Mouse (Mus musculus): ENCODE results near the gene Pabpn1l. TPM values are rescaled to one million over a fixed set of nuclear protein-coding genes. Genes with fewer than 3 reads are reported as not detected.
"Not testable (repeated sequence)": the region's sequence is repeated elsewhere in the genome, so short reads cannot be mapped to it uniquely, and the experiment has no call there.

The Pabpn1l gene
- polyA plus RNA-seq, 1 experiment from 2014 or later, result 0.35 TPM

DNA sequence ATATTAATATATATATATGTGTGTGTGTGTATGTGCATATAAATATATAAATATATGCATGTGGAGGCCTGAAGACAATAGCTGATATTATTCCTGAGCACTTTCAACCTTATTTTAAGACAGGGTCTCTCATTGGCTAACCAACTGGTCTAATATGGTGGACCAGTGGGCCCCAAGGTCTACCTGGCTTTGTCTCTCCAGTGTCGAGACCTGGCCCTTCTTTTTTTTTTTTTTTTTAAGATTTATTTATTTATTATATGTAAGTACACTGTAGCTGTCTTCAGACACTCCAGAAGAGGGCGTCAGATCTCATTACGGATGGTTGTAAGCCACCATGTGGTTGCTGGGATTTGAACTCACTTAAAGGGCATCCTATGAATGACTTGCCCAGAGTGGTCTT is 9.6 kb upstream of the Pabpn1l start:
- 63% methylated on average over 3 of the region's 3 CpGs for WGBS
- H3K4me1 ChIP-seq (ENCODE audit: control insufficient read depth, insufficient read depth, low read length); H3K36me3 ChIP-seq (ENCODE audit: control insufficient read depth, insufficient read depth, low read length); DNase-seq (ENCODE audit: low spot score); H3K27ac ChIP-seq (replicated peaks; ENCODE audit: low read depth, low read length); H3K4me3 ChIP-seq (ENCODE audit: low read depth, low read length); H3K9me3 ChIP-seq (ENCODE audit: control insufficient read depth, low read length); ATAC-seq (ENCODE audit: low read depth); H3K4me2 ChIP-seq (ENCODE audit: low read depth, low read length); H3K27me3 ChIP-seq (replicated peaks; ENCODE audit: control insufficient read depth, insufficient read depth, low read length); H3K9ac ChIP-seq (ENCODE audit: low read depth, low read length): not testable (repeated sequence)

DNA sequence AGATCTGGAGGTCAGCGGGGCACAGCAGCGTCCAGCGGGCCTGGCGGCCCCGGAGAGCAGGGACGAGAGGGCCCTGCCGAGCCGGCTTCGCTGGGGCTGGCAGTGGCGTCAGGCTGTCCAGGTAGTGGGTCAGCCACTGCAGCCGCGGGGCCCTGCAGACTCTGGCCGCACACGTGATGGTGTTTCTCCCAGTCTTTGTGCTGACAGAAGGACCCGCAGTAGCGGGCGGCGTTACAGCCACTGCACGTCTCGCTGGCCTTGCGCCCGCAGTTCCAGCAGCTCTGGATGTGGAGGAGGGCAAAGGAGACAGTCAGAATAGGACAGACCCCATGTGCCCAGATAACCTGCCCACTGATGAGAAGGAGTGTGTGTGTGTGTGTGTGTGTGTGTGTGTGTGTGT is 8.2 kb upstream of the Pabpn1l start:
- Histone ChIP-seq H3K27me3 (replicated peaks; ENCODE audit: control insufficient read depth, insufficient read depth, low read length) (no peaks in the 10 kb centered on the region), H3K4me3 (ENCODE audit: low read depth, low read length) (peak overlapping the region; percentile 8; the same call in 1 of the 2 replicates), H3K4me2 (ENCODE audit: low read depth, low read length) (peak overlapping the region; percentile 36), H3K36me3 (ENCODE audit: control insufficient read depth, insufficient read depth, low read length) (peaks cover 7% of the 10 kb centered on the region; the same call in 1 of the 2 replicates), H3K9me3 (ENCODE audit: control insufficient read depth, low read length) (no peaks in the 10 kb centered on the region), H3K9ac (ENCODE audit: low read depth, low read length) (peak overlapping the region; percentile 43; the same call in 1 of the 2 replicates), H3K27ac (replicated peaks; ENCODE audit: low read depth, low read length) (no peak overlapping the region), H3K4me1 (ENCODE audit: control insufficient read depth, insufficient read depth, low read length) (no peaks in the 10 kb centered on the region)
- ATAC-seq (ENCODE audit: low read depth) (no peak), DNase-seq (ENCODE audit: low spot score) (no peak)
- WGBS, result 65% methylated on average over 7 of the region's 22 CpGs

DNA sequence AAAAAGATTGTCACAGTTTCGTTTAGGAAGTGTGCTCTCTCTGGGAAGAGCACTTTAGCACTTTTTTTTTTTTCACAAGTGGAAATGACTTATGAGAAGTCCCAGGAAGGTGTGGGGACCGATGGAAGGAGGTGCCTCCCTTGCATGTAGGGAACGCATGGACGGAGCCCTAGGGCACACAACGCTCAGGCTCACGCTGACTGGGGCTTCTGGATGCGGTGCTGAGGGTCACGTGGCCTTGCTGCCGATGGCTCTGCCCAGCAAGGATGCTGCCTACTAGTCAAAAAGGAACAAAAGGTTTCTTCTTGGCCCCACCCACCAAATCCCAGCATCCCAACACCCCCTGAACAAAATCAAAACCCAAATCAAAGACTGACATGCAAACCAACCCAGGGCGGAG is 6.8 kb upstream of the Pabpn1l start:
- H3K4me1 ChIP-seq (ENCODE audit: control insufficient read depth, insufficient read depth, low read length), result no peaks in the 10 kb centered on the region
- no peak overlapping the region for H3K27ac ChIP-seq (replicated peaks; ENCODE audit: low read depth, low read length)
- DNase-seq (ENCODE audit: low spot score) (no peak), ATAC-seq (ENCODE audit: low read depth) (no peak)
- no peak overlapping the region for H3K4me2 ChIP-seq (ENCODE audit: low read depth, low read length)
- no peaks in the 10 kb centered on the region for H3K27me3 ChIP-seq (replicated peaks; ENCODE audit: control insufficient read depth, insufficient read depth, low read length)
- no peak overlapping the region for H3K4me3 ChIP-seq (ENCODE audit: low read depth, low read length)
- WGBS, result 25% methylated on average over 10 of the region's 10 CpGs
- H3K9ac ChIP-seq (ENCODE audit: low read depth, low read length), result no peak overlapping the region
- no peaks in the 10 kb centered on the region for H3K9me3 ChIP-seq (ENCODE audit: control insufficient read depth, low read length)
- peaks cover under 1% of the 10 kb centered on the region; the same call in 1 of the 2 replicates for H3K36me3 ChIP-seq (ENCODE audit: control insufficient read depth, insufficient read depth, low read length)

DNA sequence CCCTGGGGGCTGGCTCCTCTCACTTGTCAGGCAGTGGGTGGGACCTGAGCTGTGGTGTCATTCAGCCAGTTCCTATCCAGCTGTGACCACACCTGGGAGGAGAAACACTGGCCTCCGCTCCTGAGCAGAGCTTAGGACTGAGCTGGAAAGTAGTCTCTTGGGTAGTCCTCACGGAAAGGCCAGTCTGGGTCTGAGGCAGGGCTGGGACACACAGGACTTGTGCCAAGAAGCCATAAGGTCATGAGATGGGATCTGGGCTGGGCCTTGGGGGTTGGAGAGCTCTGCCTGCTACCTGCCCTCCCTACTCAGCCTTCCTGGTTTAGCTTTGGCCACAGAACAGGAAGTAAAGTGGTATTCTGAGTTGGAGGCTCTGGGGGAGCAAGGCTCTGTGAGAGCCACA is 4.4 kb upstream of the Pabpn1l start:
- WGBS, result 77% methylated on average over 2 of the region's 2 CpGs
- H3K36me3 ChIP-seq (ENCODE audit: control insufficient read depth, insufficient read depth, low read length), result no peaks in the 10 kb centered on the region
- no peaks in the 10 kb centered on the region for H3K4me1 ChIP-seq (ENCODE audit: control insufficient read depth, insufficient read depth, low read length)
- H3K9me3 ChIP-seq (ENCODE audit: control insufficient read depth, low read length), result no peaks in the 10 kb centered on the region
- no peak overlapping the region for H3K4me2 ChIP-seq (ENCODE audit: low read depth, low read length)
- no peak overlapping the region for H3K4me3 ChIP-seq (ENCODE audit: low read depth, low read length)
- H3K27me3 ChIP-seq (replicated peaks; ENCODE audit: control insufficient read depth, insufficient read depth, low read length), result no peaks in the 10 kb centered on the region
- no peak overlapping the region for H3K9ac ChIP-seq (ENCODE audit: low read depth, low read length)
- DNase-seq (ENCODE audit: low spot score), result no peak
- no peak for ATAC-seq (ENCODE audit: low read depth)
- no peak overlapping the region for H3K27ac ChIP-seq (replicated peaks; ENCODE audit: low read depth, low read length)

DNA sequence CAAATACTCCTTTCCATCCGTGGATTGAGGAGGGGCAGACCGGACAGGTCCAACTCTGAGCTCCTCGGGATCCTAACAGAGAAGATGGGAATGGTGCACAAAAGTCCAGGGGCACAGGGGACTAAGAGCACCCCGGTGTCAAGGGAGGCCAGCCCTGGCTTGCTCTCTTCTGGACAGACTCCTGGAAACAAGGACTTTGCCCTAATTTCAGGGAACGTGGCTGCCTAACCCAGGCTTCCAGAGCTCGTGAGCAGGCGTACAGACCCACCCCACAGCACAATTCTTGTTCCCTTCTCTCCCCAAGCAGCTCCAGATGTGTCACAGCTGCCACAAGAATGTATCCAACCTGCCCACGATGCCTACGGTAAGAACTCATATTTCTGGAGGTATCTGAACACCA is 3.3 kb upstream of the Pabpn1l start:
- Histone ChIP-seq H3K9ac (ENCODE audit: low read depth, low read length) (no peak overlapping the region), H3K36me3 (ENCODE audit: control insufficient read depth, insufficient read depth, low read length) (no peaks in the 10 kb centered on the region), H3K27me3 (replicated peaks; ENCODE audit: control insufficient read depth, insufficient read depth, low read length) (no peaks in the 10 kb centered on the region), H3K27ac (replicated peaks; ENCODE audit: low read depth, low read length) (no peak overlapping the region), H3K9me3 (ENCODE audit: control insufficient read depth, low read length) (no peaks in the 10 kb centered on the region), H3K4me1 (ENCODE audit: control insufficient read depth, insufficient read depth, low read length) (no peaks in the 10 kb centered on the region), H3K4me2 (ENCODE audit: low read depth, low read length) (no peak overlapping the region), H3K4me3 (ENCODE audit: low read depth, low read length) (no peak overlapping the region)
- 68% methylated on average over 9 of the region's 9 CpGs for WGBS
- DNase-seq (ENCODE audit: low spot score) (no peak), ATAC-seq (ENCODE audit: low read depth) (no peak)

DNA sequence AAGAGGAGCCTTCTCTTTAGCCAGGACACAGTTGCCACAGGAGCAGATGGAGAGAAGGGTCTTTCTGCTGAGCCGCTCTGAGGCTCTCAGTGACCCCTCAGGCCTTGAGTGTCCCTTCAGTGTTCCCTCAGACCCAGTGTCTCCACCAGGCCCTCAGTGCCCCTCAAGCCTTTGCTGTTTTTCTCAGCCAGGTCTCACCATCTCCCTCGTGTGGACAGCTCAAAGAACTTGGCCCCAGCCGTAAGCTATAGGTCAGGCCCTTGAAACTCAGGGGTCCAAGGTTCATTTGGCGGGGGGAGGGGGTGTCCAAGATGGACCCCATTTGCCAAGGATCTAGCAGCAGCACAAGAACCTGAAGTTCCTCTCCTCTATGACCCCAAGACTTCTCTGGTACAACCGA is 2.1 kb upstream of the Pabpn1l start:
- Histone ChIP-seq H3K4me3 (ENCODE audit: low read depth, low read length) (no peak overlapping the region), H3K9ac (ENCODE audit: low read depth, low read length) (no peak overlapping the region; the same call in 1 of the 2 replicates), H3K36me3 (ENCODE audit: control insufficient read depth, insufficient read depth, low read length) (no peaks in the 10 kb centered on the region), H3K4me2 (ENCODE audit: low read depth, low read length) (no peak overlapping the region), H3K27ac (replicated peaks; ENCODE audit: low read depth, low read length) (no peak overlapping the region), H3K9me3 (ENCODE audit: control insufficient read depth, low read length) (no peaks in the 10 kb centered on the region), H3K27me3 (replicated peaks; ENCODE audit: control insufficient read depth, insufficient read depth, low read length) (no peaks in the 10 kb centered on the region), H3K4me1 (ENCODE audit: control insufficient read depth, insufficient read depth, low read length) (no peaks in the 10 kb centered on the region)
- ATAC-seq (ENCODE audit: low read depth) (no peak), DNase-seq (ENCODE audit: low spot score) (no peak)
- WGBS, result 62% methylated on average over 5 of the region's 5 CpGs

DNA sequence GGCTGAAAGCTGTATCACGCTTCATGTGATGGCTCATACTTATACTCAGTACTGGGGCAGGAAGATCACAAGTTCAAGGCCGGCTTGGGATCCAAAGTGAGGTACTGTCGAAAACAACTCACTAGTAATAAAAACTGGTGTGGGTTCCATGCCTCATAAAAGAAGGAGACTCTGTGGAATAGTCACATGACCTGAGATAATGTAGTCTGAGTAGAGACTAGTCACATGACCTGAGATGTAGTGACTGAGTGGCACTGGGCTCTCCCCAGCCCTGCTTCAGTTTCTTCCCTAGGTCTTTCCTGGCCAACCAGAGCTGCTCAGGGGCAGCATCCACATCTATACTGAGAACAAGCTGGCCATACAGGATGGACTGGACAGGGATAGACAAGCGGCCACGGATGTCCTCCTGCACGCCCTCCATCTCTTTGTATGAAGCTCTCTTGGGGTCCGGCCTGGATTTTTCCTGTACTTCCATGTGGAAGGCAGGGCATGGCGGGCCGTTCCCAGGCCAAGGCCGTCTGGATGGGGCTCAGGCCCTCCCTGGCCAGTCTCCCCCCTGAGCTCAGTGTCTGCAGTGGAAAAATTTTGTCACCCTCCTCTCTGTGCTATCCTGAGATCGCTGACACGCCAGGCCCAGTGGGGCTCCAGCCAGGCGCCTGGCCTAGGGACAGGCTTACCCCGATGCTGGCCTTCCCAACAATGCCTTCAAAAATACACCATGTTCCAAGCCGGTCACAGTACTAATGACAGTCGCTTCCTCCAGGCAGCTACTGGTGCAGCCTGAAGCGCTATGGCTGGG is 1.5 kb upstream of the Pabpn1l start:
- no peaks in the 10 kb centered on the region for H3K9me3 ChIP-seq (ENCODE audit: control insufficient read depth, low read length)
- WGBS, result 87% methylated on average over 16 of the region's 17 CpGs
- H3K27me3 ChIP-seq (replicated peaks; ENCODE audit: control insufficient read depth, insufficient read depth, low read length), result no peaks in the 10 kb centered on the region
- H3K36me3 ChIP-seq (ENCODE audit: control insufficient read depth, insufficient read depth, low read length), result no peaks in the 10 kb centered on the region
- DNase-seq (ENCODE audit: low spot score) (no peak), ATAC-seq (ENCODE audit: low read depth) (no peak)
- H3K4me3 ChIP-seq (ENCODE audit: low read depth, low read length), result no peak overlapping the region
- no peaks in the 10 kb centered on the region for H3K4me1 ChIP-seq (ENCODE audit: control insufficient read depth, insufficient read depth, low read length)
- H3K4me2 ChIP-seq (ENCODE audit: low read depth, low read length), result no peak overlapping the region
- H3K27ac ChIP-seq (replicated peaks; ENCODE audit: low read depth, low read length), result no peak overlapping the region
- no peak overlapping the region; the same call in 1 of the 2 replicates for H3K9ac ChIP-seq (ENCODE audit: low read depth, low read length)

DNA sequence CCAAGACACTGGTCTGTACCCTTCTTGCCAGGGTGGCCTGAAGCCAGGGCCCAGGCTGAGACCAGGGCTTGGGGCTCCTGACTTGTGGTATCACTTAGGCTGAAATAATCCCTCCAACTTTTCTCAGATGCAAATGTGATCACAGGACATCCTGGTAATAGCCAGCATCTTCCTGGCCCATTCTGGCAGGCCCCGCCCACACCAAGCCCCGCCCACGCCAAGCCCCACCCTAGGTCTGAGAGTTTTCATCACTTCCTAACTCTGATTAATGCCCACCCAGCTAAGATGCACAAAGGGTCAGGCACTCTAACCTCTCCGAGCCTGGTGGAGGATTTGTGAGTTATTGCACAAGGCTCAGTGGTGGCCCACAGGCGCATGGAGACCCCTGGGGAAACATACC is 2.1 kb downstream of the Pabpn1l start:
- Histone ChIP-seq H3K27ac (replicated peaks; ENCODE audit: low read depth, low read length) (no peak overlapping the region), H3K9me3 (ENCODE audit: control insufficient read depth, low read length) (no peaks in the 10 kb centered on the region)

More for the DNA sequence above, 2.1 kb downstream of the Pabpn1l start:
- Histone ChIP-seq H3K27me3 (replicated peaks; ENCODE audit: control insufficient read depth, insufficient read depth, low read length) (no peaks in the 10 kb centered on the region), H3K4me1 (ENCODE audit: control insufficient read depth, insufficient read depth, low read length) (no peaks in the 10 kb centered on the region), H3K36me3 (ENCODE audit: control insufficient read depth, insufficient read depth, low read length) (no peaks in the 10 kb centered on the region), H3K4me3 (ENCODE audit: low read depth, low read length) (no peak overlapping the region), H3K4me2 (ENCODE audit: low read depth, low read length) (no peak overlapping the region), H3K9ac (ENCODE audit: low read depth, low read length) (no peak overlapping the region)
- ATAC-seq (ENCODE audit: low read depth) (no peak), DNase-seq (ENCODE audit: low spot score) (no peak)
- 24% methylated on average over 5 of the region's 5 CpGs for WGBS

Measured in embryonic facial prominence, embryonic 14.5 days (tissue).